Mouse (Mus musculus) spleen, adult 12 weeks (tissue): Measurements from ENCODE around the gene Frmd6.

Experiments used
- DNase-seq: peaks from one replicate; pipeline ENCODE4 v3.0.0; 2022; ENCODE audit warnings: low spot score

The Frmd6 gene

GRCm38 (mm10) chr12:70809957-70810356, 15.4 kb upstream of the Frmd6 start:
- no peak for DNase-seq

DNA sequence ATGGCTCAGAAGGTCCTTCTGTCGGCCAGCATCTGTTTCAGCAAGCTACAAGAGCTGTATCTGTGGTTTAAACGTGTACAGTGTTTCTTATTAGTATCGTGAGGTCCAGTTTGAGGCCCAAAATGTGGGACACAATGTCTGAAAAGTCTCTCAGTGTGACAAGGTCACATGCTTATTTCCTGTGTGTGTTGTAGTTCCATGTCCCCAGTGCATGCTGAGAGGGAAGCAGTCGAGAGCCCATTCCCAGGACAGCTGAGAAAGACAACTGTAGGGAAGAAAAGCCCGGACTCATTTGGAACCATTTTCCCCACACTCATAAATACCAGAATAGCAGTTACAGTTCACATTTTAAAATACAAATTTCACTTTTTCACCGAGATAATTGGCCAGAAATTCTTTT, 13.5 kb upstream of the Frmd6 start:
- no peak for DNase-seq

GRCm38 (mm10) chr12:70812176-70812575, 13.1 kb upstream of the Frmd6 start:
- no peak for DNase-seq

- no peak for DNase-seq
Measured at GRCm38 (mm10) chr12:70812822-70813465, 12.4 kb upstream of the Frmd6 start.

- no peak for DNase-seq
Measured at GRCm38 (mm10) chr12:70816731-70817130, 8.6 kb upstream of the Frmd6 start.

DNA sequence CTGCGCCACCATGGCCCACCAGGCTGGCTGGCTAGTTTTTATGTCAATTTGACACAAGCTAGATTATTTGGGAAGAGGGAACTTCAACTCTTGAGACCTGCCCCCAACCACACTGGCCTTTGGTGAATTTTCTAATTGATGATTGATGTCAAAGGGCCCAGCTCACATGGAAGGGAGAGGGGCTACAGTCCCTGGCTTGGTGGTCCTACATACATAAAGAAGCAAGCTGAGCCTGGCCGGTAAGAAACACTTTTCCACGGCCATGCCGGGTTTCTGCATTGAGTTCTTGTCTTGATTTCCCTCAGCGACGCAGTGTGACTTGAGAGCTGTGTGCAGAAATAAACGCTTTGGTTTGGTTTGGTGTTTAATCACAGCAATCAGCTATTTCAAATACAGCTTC, 1.3 kb upstream of the Frmd6 start:
- no peak for DNase-seq

DNA sequence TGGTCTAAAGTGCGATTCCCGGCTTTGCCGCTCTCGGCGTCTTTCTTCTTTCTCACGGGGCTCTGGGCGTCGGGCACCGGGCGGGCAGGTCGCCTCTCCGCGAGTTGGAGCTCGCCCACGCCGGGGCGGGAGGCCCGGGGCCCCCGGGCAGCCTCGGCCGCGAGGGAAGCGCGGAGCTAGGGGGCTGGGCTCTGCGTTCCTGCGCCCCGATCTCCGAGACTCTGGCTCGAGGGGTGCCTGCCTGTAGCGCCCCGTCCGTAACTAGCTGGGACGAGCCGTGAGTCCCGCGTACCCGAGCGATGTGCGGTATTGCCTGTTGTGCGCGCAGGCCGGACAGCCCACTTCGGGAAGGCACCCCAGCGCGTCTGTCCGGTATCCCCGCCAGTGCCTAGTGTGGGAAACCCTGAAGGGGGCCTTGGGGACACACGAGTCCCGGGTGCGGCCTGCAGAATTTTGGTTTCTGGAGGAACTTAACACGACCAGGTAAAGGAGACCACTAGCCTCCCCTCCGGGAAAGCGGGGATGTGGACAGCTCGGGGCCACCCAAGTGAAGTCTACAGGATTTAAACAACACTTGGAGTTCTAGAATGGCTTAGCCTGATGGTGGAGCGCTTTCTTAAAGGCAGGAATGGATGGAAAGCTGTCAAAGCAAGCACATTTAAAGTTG, 470 bp downstream of the Frmd6 start:
- no peak for DNase-seq

GRCm38 (mm10) chr12:70826318-70827072, 1.2 kb downstream of the Frmd6 start:
- DNase-seq: no peak

- DNase-seq: no peak
Measured at GRCm38 (mm10) chr12:70827187-70827900, 2.0 kb downstream of the Frmd6 start.

DNA sequence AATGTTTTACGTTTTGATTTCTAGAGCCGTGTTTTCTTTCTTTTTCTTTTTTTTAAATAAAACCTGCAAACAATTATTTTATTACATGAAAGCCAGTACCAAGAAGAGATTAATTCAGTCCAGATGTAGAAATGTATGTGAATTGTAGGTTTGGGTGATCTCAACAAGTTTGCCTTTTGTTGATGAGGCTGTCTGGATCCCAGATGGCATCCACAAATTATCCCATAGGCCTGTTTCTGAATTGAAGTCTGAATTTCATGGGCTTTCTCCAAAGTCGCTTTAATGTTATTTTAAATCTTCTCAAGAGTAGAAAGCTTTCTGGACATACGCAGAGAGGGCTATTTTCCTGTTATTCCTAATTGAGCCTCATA, 2.6 kb downstream of the Frmd6 start:
- DNase-seq: no peak

DNA sequence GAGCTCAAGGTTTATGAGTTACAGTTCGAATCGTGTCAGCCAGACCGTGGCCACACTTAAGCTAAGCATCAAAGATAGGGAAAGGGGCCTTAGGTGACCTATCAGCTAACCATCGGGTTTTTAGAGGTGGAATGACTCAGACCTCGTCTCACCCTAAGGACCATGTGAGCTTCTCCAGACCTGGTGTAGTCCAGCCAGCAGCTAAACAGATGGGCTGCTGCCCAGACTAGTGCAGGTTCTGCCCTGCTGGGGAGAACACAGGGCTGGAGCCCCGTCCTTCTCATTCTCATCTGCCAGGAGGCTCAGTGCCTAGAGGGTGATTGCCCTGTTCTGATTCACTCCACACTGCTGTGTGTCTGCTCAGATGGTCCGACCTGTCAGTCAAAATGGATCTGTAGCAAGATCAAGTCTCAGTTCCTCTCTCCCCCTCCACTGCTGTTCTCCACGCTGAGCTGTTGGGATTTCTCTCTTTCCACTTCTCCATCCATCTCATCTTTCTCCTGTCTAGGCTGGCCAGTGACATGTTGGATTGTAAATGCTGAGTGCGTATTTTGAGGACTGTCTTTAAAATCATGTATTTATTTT, 5.8 kb downstream of the Frmd6 start:
- no peak for DNase-seq

- no peak for DNase-seq
Measured at GRCm38 (mm10) chr12:70832216-70832998, 7.1 kb downstream of the Frmd6 start.

- DNase-seq: no peak
Measured at GRCm38 (mm10) chr12:70833050-70833449, 7.7 kb downstream of the Frmd6 start.

- no peak for DNase-seq
Measured at GRCm38 (mm10) chr12:70834043-70834442, 8.7 kb downstream of the Frmd6 start.

DNA sequence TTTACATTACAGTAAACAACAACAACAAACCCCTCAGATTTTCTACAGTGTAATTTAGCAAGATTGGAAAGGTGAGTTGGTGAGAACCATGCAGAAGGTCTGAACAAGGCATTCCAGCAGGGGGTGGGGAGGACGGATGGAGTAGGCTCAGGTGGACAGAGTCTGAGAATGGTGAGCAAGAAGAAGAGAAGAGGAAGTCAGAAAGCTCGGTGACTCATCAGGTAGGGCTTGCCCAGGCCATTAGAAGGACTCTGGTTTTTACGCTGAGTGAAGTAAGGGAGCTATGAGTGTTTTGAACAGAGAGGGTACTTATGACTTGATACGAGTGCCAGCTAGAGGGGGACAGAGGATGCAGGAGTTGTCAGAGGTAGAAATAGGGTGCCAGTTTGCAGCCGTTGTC, 9.7 kb downstream of the Frmd6 start:
- no peak for DNase-seq

DNA sequence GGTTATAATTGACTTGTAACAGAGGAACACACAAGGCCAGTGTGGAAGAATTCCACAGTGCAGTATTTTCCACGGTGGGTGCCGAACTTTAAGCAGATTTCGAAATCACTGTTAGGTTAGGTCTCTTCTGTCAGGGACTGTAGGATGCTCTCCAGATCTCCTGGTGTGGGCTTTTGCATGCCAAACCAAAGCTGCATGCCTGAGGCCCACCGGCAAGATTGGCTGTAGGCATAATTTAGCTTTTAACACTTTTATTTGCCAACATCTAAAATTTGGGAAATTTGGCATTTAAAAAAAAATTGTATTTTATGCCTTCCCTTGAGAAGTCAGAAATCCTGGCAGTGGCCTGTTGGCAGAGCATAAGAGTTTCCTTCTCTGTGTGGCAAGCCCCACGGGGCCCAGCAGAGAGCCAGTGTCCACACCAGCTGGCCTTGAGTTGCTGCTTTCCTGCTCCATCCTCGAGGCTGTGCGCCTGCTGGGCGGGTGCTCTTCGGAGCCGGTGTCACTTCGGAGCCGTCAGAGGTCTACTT, 12.5 kb downstream of the Frmd6 start:
- DNase-seq: no peak

DNA sequence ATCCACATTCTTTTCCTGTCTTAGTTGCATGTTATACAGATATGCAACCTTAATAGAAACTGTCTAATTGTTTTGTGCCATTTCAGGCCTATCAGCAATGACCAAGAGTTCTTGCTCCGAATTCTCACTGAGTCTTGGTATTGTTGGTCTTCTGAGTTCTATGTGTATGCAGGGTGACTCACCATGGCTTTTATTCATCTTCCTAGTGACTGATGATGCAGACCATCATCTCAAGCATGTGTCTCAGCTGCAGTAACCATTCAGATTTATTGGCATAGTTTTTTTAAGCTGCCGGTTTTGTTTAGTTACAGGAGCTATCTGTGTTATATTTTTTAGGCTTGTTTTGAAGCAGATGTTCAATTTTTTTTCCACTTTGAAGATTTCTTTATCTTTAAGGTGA, 20.1 kb downstream of the Frmd6 start:
- DNase-seq: no peak

DNA sequence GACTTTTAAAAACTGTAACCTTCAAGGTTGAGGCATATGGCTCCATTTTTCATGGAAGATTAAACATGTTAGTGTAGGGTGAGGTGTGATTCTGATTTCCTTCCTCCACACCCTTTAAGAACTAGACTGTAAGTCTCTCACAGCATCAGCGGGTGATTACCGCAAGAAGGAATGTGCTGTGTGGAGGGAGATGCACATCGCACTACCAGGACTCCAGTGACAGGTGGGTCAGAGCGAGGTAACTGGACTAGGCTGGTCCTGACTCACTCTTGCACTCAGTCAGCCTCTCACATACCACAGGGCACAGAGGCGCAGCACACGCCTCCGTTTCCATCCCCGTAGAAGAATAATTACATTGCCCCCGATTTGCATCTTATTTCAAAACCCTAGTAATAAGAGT, 23.7 kb downstream of the Frmd6 start:
- DNase-seq: no peak

DNA sequence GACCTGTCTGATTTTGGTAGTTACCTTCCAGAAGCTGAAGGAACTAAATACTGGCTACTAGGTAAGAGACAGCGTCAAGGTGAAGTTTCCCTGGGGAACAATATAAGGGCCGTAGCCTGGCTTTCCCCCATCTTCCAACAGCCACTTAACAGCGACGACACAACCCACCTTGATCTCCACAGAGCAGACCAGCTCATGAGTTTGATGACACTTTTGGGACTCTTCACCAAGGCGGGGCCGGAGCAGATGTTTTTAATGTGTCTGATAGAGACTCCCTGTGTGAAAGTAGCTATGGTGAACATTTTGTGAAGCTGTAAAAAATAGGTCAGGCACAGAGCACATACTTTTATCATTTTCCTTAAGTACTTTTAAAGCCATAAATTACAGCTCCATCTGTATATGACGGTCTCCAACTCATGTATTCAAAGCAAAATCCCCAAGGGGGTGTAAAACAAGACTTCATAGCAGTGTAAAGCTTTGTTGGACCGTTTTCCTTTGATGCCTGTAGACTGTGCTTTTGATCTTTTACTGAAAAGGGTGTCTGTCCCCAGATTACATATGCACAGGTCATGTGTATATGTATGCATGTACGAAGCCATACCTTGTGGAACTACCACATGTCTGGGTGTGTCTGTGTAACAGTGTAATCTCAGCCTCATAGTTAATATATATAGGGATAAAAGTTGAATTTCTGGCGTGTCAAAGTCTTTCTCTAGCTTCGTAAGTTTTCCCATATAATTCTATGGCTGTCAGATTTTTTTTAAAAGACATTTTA, 24.4 kb downstream of the Frmd6 start:
- DNase-seq: no peak

DNA sequence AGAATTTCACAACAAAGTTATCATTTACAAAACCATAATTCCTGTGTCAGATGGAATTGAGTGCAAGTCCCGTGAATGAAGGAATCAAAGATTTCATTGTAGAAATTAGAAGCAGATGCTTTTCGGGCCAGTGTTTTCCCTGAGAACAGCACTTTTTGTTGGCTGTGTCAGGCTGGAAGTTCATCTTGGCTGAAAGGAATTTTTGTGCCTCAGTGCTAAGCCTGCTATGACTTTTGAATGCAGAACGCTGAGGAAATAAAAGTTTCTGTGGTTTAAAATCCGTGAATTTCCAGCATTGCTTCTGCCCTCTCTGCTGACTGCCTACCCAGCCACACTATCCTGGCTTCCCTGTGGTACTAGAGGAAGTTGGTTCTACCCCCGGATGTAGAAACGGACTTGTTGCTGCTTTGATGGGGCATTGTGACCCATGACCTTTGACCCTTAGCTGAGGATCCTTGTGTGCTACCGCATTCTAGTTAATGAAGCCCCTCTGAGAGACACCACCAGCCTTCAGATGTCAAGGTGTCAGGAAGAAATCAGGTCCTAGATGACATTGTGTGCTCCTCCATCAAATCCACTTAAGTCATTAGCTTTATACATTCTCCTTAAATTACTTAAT, 26.1 kb downstream of the Frmd6 start:
- no peak for DNase-seq
